ENCODE assay signal across 21 mouse cellular contexts in genomic region chr6:100404161-100404560, GRCm38 (mm10).
DNase-seq lines count a peak whose midpoint lies in the region; ATAC-seq and TF ChIP-seq lines count a peak whose summit lies in the region.
"Had no signal": no experiment of that assay in that cellular context is flagged by ENCODE, and none has a peak within 500 bp of the region (broad histone marks: within the 10 kb centered on the region; RNA-seq: fewer than 3 reads in every experiment).

No protein-coding gene starts in this region.

- ATAC-seq in midbrain, embryonic 11.5 days (ENCODE audit: low FRiP score) = no peak
- peak; percentile 58; the same call in 1 of the 2 replicates for ATAC-seq in limb, embryonic 11.5 days (ENCODE audit: insufficient number of reproducible peaks, low FRiP score, low TSS enrichment, low read depth)
- ATAC-seq in intestine, postnatal 0 days = no peak
- ATAC-seq in midbrain, embryonic 16.5 days = no peak
- ATAC-seq: forebrain, embryonic 14.5 days; forebrain, embryonic 16.5 days had no signal

- H3K4me3 ChIP-seq in midbrain, embryonic 11.5 days (ENCODE audit: low read depth, low read length) = no peak overlapping the region
- H3K4me3 ChIP-seq in midbrain, embryonic 10.5 days = no peak overlapping the region
- no peak overlapping the region for H3K4me3 ChIP-seq in limb, embryonic 11.5 days (ENCODE audit: low read depth, low read length)
- H3K4me3 ChIP-seq in intestine, postnatal 0 days (ENCODE audit: low read depth, low read length) = no peak overlapping the region
- H3K4me3 ChIP-seq in midbrain, embryonic 16.5 days (ENCODE audit: low read depth, low read length) = no peak overlapping the region
- H3K4me3 ChIP-seq: embryonic facial prominence, embryonic 10.5 days; embryonic facial prominence, embryonic 12.5 days; forebrain, embryonic 10.5 days; forebrain, embryonic 12.5 days had no signal

- no peak overlapping the region for H3K4me2 ChIP-seq in midbrain, embryonic 11.5 days
- no peak overlapping the region for H3K4me2 ChIP-seq in limb, embryonic 11.5 days (ENCODE audit: low read depth, severe bottlenecking)
- no peak overlapping the region for H3K4me2 ChIP-seq in intestine, postnatal 0 days (replicated peaks; ENCODE audit: low read depth)
- H3K4me2 ChIP-seq in midbrain, embryonic 16.5 days (ENCODE audit: low read length) = no peak overlapping the region
- H3K4me2 ChIP-seq: embryonic facial prominence, embryonic 12.5 days; forebrain, embryonic 12.5 days had no signal

- DNase-seq in midbrain, embryonic 11.5 days (ENCODE audit: low spot score, missing footprints) = peak; percentile 57
- no peak for DNase-seq in midbrain, embryonic 10.5 days (ENCODE audit: low spot score)
- peak; percentile 78 for DNase-seq in forelimb bud, embryonic 11.5 days (ENCODE audit: low read depth, low spot score)
- peak; percentile 61 for DNase-seq in limb, embryonic 11.5 days (ENCODE audit: low spot score)
- DNase-seq in testis, postnatal 14 days (ENCODE audit: low spot score) = no peak
- DNase-seq: adrenal gland, adult 2 months; adrenal gland, postnatal 10 days; adrenal gland, postnatal 25 days; cerebellum, adult 11-12 months; cerebellum, adult 2 months; cerebellum, adult 9-10 months; cerebellum, postnatal 10 days; cerebellum, postnatal 25 days had no signal

- whole genome bisulfite sequencing in midbrain, embryonic 11.5 days = 88% methylated on average over 3 of the region's 3 CpGs
- WGBS in midbrain, embryonic 10.5 days = 89% methylated on average over 3 of the region's 3 CpGs
- 37% methylated on average over 3 of the region's 3 CpGs for WGBS in limb, embryonic 11.5 days
- 82% methylated on average over 3 of the region's 3 CpGs for WGBS in intestine, postnatal 0 days
- 93% methylated on average over 3 of the region's 3 CpGs for WGBS in midbrain, embryonic 16.5 days

- no peaks in the 10 kb centered on the region for H3K36me3 ChIP-seq in midbrain, embryonic 11.5 days (ENCODE audit: control insufficient read depth, insufficient read depth, low read length)
- H3K36me3 ChIP-seq in midbrain, embryonic 10.5 days = no peaks in the 10 kb centered on the region
- H3K36me3 ChIP-seq in limb, embryonic 11.5 days (ENCODE audit: control insufficient read depth, insufficient read depth, low read length) = no peaks in the 10 kb centered on the region
- H3K36me3 ChIP-seq in intestine, postnatal 0 days (ENCODE audit: control insufficient read depth, insufficient read depth) = no peaks in the 10 kb centered on the region
- no peaks in the 10 kb centered on the region for H3K36me3 ChIP-seq in midbrain, embryonic 16.5 days (ENCODE audit: control insufficient read depth, insufficient read depth, low read length)
- H3K36me3 ChIP-seq: embryonic facial prominence, embryonic 10.5 days; embryonic facial prominence, embryonic 12.5 days; forebrain, embryonic 10.5 days; forebrain, embryonic 12.5 days had no signal

- no peaks in the 10 kb centered on the region for H3K4me1 ChIP-seq in midbrain, embryonic 11.5 days (ENCODE audit: control insufficient read depth, insufficient read depth, low read length)
- H3K4me1 ChIP-seq in midbrain, embryonic 10.5 days = peaks cover 7% of the 10 kb centered on the region; the same call in 1 of the 2 replicates
- H3K4me1 ChIP-seq in limb, embryonic 11.5 days (ENCODE audit: control insufficient read depth, insufficient read depth, low read length) = peaks cover 8% of the 10 kb centered on the region; the same call in 1 of the 2 replicates
- H3K4me1 ChIP-seq in intestine, postnatal 0 days (replicated peaks; ENCODE audit: control insufficient read depth, insufficient read depth, low read length) = no peaks in the 10 kb centered on the region
- H3K4me1 ChIP-seq in midbrain, embryonic 16.5 days (ENCODE audit: control insufficient read depth, insufficient read depth, low read length) = peaks cover 2% of the 10 kb centered on the region; the same call in 1 of the 2 replicates
- H3K4me1 ChIP-seq: embryonic facial prominence, embryonic 12.5 days; forebrain, embryonic 12.5 days had no signal

- no peak overlapping the region for H3K27ac ChIP-seq in midbrain, embryonic 11.5 days (ENCODE audit: low read depth, low read length)
- no peak overlapping the region for H3K27ac ChIP-seq in midbrain, embryonic 10.5 days (replicated peaks)
- H3K27ac ChIP-seq in limb, embryonic 11.5 days (replicated peaks; ENCODE audit: low read depth, low read length) = no peak overlapping the region
- H3K27ac ChIP-seq in intestine, postnatal 0 days (ENCODE audit: low read depth, low read length) = no peak overlapping the region
- H3K27ac ChIP-seq in midbrain, embryonic 16.5 days (ENCODE audit: low read length) = no peak overlapping the region
- H3K27ac ChIP-seq: embryonic facial prominence, embryonic 10.5 days; embryonic facial prominence, embryonic 12.5 days; forebrain, embryonic 10.5 days; forebrain, embryonic 12.5 days had no signal

- no peaks in the 10 kb centered on the region for H3K27me3 ChIP-seq in midbrain, embryonic 11.5 days (ENCODE audit: control insufficient read depth, insufficient read depth, low read length)
- peaks cover 26% of the 10 kb centered on the region; the same call in 1 of the 2 replicates for H3K27me3 ChIP-seq in midbrain, embryonic 10.5 days (ENCODE audit: low read depth, poor library complexity, severe bottlenecking)
- no peaks in the 10 kb centered on the region for H3K27me3 ChIP-seq in limb, embryonic 11.5 days (ENCODE audit: control insufficient read depth, insufficient read depth, low read length)
- H3K27me3 ChIP-seq in intestine, postnatal 0 days (replicated peaks; ENCODE audit: control insufficient read depth, insufficient read depth, low read length) = no peaks in the 10 kb centered on the region
- H3K27me3 ChIP-seq in midbrain, embryonic 16.5 days (ENCODE audit: control insufficient read depth, insufficient read depth, low read depth, low read length) = no peaks in the 10 kb centered on the region
- H3K27me3 ChIP-seq: embryonic facial prominence, embryonic 12.5 days had no signal

- H3K9me3 ChIP-seq in midbrain, embryonic 11.5 days (ENCODE audit: control insufficient read depth, low read length) = no peaks in the 10 kb centered on the region
- H3K9me3 ChIP-seq in midbrain, embryonic 10.5 days (replicated peaks) = no peaks in the 10 kb centered on the region
- H3K9me3 ChIP-seq in limb, embryonic 11.5 days (ENCODE audit: control insufficient read depth, low read length) = no peaks in the 10 kb centered on the region
- H3K9me3 ChIP-seq in intestine, postnatal 0 days (ENCODE audit: control insufficient read depth) = 0 out of 2 replicates have a peak, but pooled peaks cover 2% of the 10 kb centered on the region
- H3K9me3 ChIP-seq in midbrain, embryonic 16.5 days (replicated peaks; ENCODE audit: control insufficient read depth, low read length, poor library complexity, severe bottlenecking) = no peaks in the 10 kb centered on the region
- H3K9me3 ChIP-seq: embryonic facial prominence, embryonic 10.5 days; embryonic facial prominence, embryonic 12.5 days; forebrain, embryonic 10.5 days; forebrain, embryonic 12.5 days had no signal

- no peak for TF ChIP-seq CTCF in intestine, postnatal 0 days (IDR thresholded peaks at IDR 0.05; ENCODE audit: low read depth)

- no peak overlapping the region for H3K9ac ChIP-seq in midbrain, embryonic 11.5 days (ENCODE audit: low read length)
- H3K9ac ChIP-seq in limb, embryonic 11.5 days (ENCODE audit: low read length) = no peak overlapping the region
- no peak overlapping the region for H3K9ac ChIP-seq in intestine, postnatal 0 days (ENCODE audit: low read depth, low read length)
- no peak overlapping the region for H3K9ac ChIP-seq in midbrain, embryonic 16.5 days (ENCODE audit: low read depth, low read length)
- H3K9ac ChIP-seq: embryonic facial prominence, embryonic 12.5 days; forebrain, embryonic 12.5 days had no signal

Comparison
In these comparisons a context has a peak if more than half of its experiments do, and no peak if none do; other contexts are left out.
1. DNase-seq: peak in midbrain, embryonic 11.5 days (single experiment), forelimb bud, embryonic 11.5 days (single experiment) and limb, embryonic 11.5 days (single experiment); none in midbrain, embryonic 10.5 days (single experiment) and testis, postnatal 14 days (single experiment).